Mouse (Mus musculus) hindbrain, postnatal 0 days (tissue): Measurements from ENCODE around the gene Dbi. TPM values are rescaled to one million over a fixed set of nuclear protein-coding genes. Genes with fewer than 3 reads are reported as not detected.
A peak's percentile ranks its signal among the peaks of the same experiment; 100 is the strongest.

ENCODE experiments used
- ATAC-seq: fragments of 200-750 bp; cut with Nextera tagmentation; 2 replicates; pipeline ENCODE4 v1.8.0; 2017; ENCODE audit warnings: mild to moderate bottlenecking, moderate TSS enrichment, moderate library complexity
- DNase-seq: peaks from one replicate; pipeline ENCODE4 v3.0.0-alpha.2; 2015; ENCODE audit warnings: low spot score
- H3K27ac ChIP-seq: fragments of 300-500 bp; sonication (generic); 2 replicates; pipeline ENCODE4 v1.5.1; 2014; ENCODE audit warnings: mild to moderate bottlenecking
- H3K27me3 ChIP-seq: fragments of 300-500 bp; sonication (generic); 2 replicates; pipeline ENCODE4 v1.6.1; 2014; ENCODE audit warnings: low read length, mixed read lengths; ENCODE audit not compliant: insufficient read depth
- H3K36me3 ChIP-seq: fragments of 300-500 bp; sonication (generic); 2 replicates; pipeline ENCODE4 v1.6.1; 2014; ENCODE audit warnings: low read length, mixed read lengths; ENCODE audit not compliant: insufficient read depth
- H3K4me1 ChIP-seq: fragments of 300-500 bp; sonication (generic); 2 replicates; pipeline ENCODE4 v1.6.1; 2014; ENCODE audit warnings: antibody characterized with exemption, low read length, mixed read lengths; ENCODE audit not compliant: insufficient read depth
- H3K4me2 ChIP-seq: fragments of 300-500 bp; sonication (generic); 2 replicates; pipeline ENCODE4 v1.6.1; 2014; ENCODE audit warnings: low read depth, mild to moderate bottlenecking, low read length, moderate library complexity, mixed read lengths
- H3K4me3 ChIP-seq: fragments of 300-500 bp; sonication (generic); 2 replicates; pipeline ENCODE4 v1.5.1; 2014; ENCODE audit warnings: low read length
- H3K9ac ChIP-seq: fragments of 300-500 bp; sonication (generic); replicated peaks from 2 replicates; pipeline ENCODE4 v1.6.1; 2014; ENCODE audit warnings: mild to moderate bottlenecking, low read length, moderate library complexity, mixed read lengths
- H3K9me3 ChIP-seq: fragments of 300-500 bp; sonication (generic); 2 replicates; pipeline ENCODE4 v1.6.1; 2016; ENCODE audit warnings: low read length, mixed read lengths
- CTCF ChIP-seq: IDR thresholded peaks from 2 replicates; pipeline ENCODE4 v1.5.1; 2016; ENCODE audit warnings: antibody characterized with exemption, control low read depth, low read depth
- WGBS: fragments of 180-500 bp; shearing (Covaris S2); extraction: QIAGEN DNeasy Blood & Tissue Kit; methylation state at CpG from one replicate; pipeline ENCODE4 v1.1.7; 2014; 5-methylcytosine and 5-hydroxymethylcytosine counted together
- polyA plus RNA-seq: library from polyadenylated mRNA; unstranded; fragments of >200 nt; fragmentation: Nextera tagmentation; extraction: Ambion mirVana; gene quantifications from 2 replicates; pipeline ENCODE4 v1.2.1, GENCODE M21; 2015
- total RNA-seq: library from RNA; depleted of rRNA; stranded (reverse); fragments of >200 nt; gene quantifications from 2 replicates; pipeline ENCODE4 v1.2.3, GENCODE M21; 2014; rRNA removed

Gene Dbi
- total RNA-seq: 529 and 602 TPM in 2 replicates
- polyA plus RNA-seq: 2,773 and 3,206 TPM in 2 replicates

DNA sequence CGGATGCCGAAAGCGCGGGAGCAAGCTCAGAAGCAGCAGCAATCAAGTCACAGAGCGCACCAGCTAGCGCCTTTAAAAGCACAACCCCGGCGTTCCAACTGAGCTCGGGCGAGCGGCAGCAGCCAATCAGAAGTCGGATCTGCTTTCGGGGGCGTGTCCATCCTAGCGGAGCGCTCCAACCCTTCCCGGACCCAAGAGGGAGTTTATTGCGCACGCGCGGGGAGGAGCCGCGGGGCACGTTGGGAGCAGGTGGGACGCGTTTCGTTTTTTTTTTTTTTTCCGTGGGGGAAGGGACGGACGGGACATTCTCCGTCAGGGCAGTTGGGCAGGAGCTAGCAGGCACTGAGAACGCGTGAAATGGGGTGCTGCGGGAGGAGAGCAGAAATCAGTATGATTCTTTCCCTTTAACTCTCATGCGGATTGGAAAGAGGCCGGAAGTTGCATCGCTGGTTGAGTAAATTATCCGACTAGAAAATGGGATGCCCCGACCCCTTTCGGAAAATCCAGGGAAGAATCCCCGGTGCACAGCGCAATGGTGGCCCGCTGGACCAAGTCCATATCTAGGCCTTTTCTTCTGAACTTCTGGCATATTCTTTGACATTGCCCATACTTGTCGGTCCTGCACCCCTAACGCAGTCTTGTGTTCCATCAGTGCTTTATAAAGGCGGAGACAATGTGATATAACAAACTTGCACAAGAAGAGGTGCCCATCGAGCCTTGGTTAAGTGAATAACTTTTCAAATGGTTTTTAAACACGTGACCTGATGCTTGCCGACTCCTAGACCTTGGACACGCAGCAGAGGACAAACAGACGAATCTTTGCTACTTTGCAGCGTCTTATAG lies at the start of gene Dbi, which contains the start of gene 3110009E18Rik:
TSS of gene Dbi (minus strand) at position 110 of the 843 bp plus-strand sequence.
TSS of gene 3110009E18Rik (plus strand) at position 219 of the 843 bp plus-strand sequence.
- peak; percentile 50 for TF ChIP-seq CTCF
- Histone ChIP-seq H3K27me3 (no peaks in the 10 kb centered on the region), H3K9ac (peak within 1 kb of the TSS; percentile 80), H3K4me3 (peak within 1 kb of the TSS; percentile 68), H3K9me3 (no peaks in the 10 kb centered on the region), H3K36me3 (no peaks in the 10 kb centered on the region), H3K4me2 (peak within 1 kb of the TSS; percentile 84), H3K27ac (peak within 1 kb of the TSS; percentile 90), H3K4me1 (peaks cover 12% of the 10 kb centered on the region; the same call in 1 of the 2 replicates)
- WGBS: 1% methylated on average over 52 of the region's 52 CpGs
- ATAC-seq (peak; percentile 94), DNase-seq (peak; percentile 100)

DNA sequence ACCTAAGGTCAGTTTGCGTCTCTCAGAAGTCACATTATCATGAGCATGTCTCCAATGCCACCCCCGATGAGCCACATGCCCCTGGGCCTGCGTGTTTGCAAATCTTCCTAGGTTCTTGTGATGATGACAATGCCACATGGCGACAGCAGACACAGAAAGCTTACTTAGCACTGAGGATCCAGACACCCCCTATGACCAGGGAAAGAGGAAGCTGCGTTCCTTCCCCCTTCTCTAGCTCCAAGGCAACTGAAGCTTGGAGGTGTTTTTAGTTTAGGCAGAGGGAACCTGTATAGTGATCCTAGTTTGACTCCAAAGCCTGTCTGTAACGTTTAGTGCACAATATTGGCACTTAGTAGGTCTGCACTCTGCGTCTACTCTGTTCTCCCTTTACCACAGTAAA lies 49.4 kb upstream of the Dbi start:
- no peaks in the 10 kb centered on the region for H3K9me3 ChIP-seq
- no peak for ATAC-seq
- H3K27me3 ChIP-seq: no peaks in the 10 kb centered on the region
- DNase-seq: no peak
- H3K27ac ChIP-seq: no peak overlapping the region
- no peaks in the 10 kb centered on the region for H3K4me1 ChIP-seq
- no peak overlapping the region for H3K9ac ChIP-seq
- no peaks in the 10 kb centered on the region for H3K36me3 ChIP-seq
- H3K4me3 ChIP-seq: no peak overlapping the region
- 84% methylated on average over 7 of the region's 7 CpGs for WGBS
- no peak overlapping the region for H3K4me2 ChIP-seq
- TF ChIP-seq CTCF: no peak

DNA sequence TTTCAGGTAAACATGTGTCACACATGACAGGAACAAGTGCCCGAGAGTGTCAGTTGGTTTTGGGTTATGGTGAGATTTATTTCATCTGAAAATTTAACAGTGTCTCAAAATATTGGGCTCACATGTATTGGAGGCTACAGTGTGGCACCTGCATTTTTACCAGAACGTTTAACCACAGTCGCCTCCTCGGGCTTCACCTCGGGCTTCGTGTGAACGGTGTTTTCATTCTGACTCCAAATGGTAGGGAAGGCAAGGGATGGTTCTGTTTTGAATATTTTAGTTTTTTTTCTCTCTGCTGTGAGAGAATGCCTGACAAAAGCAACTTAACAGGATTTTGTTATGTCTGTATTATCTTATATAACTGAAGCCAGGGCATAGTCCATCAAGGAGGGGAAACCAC lies 47.8 kb upstream of the Dbi start:
- TF ChIP-seq CTCF: no peak
- Histone ChIP-seq H3K27ac (no peak overlapping the region), H3K4me3 (no peak overlapping the region), H3K4me1 (no peaks in the 10 kb centered on the region), H3K36me3 (no peaks in the 10 kb centered on the region), H3K9me3 (no peaks in the 10 kb centered on the region), H3K9ac (no peak overlapping the region), H3K27me3 (no peaks in the 10 kb centered on the region), H3K4me2 (no peak overlapping the region)
- no peak for DNase-seq
- 89% methylated on average over 7 of the region's 7 CpGs for WGBS
- no peak for ATAC-seq

DNA sequence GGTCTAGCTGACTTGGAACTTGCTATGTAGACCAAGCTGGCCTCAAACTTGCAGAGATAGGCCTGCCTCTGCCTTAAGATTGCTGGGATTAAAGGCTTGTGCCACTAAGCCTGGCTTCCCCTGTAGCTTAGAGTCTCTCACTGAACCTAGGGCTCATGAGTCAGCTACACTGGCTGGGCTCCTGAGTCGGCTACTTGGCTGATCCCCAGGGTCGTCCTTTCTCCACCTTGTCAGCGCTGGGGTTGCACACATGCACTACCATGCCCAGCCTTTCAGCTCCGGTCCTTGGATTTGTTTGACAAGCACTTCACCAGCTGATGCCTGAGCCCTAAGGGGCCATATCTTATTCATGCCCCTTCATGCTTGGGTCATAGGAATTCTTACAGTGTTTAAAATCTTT lies 47.1 kb upstream of the Dbi start:
- no peak for TF ChIP-seq CTCF
- 71% methylated on average over 4 of the region's 4 CpGs for WGBS
- ATAC-seq: no peak
- H3K36me3 ChIP-seq: no peaks in the 10 kb centered on the region
- no peak overlapping the region for H3K4me3 ChIP-seq
- no peak overlapping the region for H3K9ac ChIP-seq
- H3K27ac ChIP-seq: no peak overlapping the region
- no peaks in the 10 kb centered on the region for H3K9me3 ChIP-seq
- no peak overlapping the region for H3K4me2 ChIP-seq
- H3K4me1 ChIP-seq: no peaks in the 10 kb centered on the region
- no peak for DNase-seq
- H3K27me3 ChIP-seq: no peaks in the 10 kb centered on the region

DNA sequence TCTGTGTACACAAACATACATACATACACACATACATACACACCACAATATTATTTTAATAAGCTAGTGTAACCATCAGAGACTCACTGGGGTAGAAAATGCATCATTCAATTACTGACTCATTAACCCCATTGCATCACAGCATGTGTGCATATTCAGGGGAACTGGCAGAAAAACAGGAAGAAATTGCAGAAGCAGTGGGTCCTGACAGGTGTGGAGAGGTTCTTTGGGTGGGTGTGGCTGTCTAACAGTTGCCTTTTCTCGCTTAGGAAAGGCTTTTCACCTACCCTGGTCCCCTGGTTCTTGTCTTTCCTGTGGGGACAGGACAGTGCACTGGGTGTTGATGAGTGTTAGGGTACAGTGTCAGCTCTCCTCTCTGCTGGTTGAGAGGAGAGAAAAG lies 41.7 kb upstream of the Dbi start:
- DNase-seq (no peak), ATAC-seq (no peak)
- H3K27me3 ChIP-seq: no peaks in the 10 kb centered on the region
- WGBS: 57% methylated on average over 1 of the region's 1 CpGs
- no peaks in the 10 kb centered on the region for H3K4me1 ChIP-seq
- H3K9ac ChIP-seq: no peak overlapping the region
- H3K27ac ChIP-seq: no peak overlapping the region
- no peak overlapping the region for H3K4me3 ChIP-seq
- no peaks in the 10 kb centered on the region for H3K36me3 ChIP-seq
- H3K4me2 ChIP-seq: no peak overlapping the region
- H3K9me3 ChIP-seq: no peaks in the 10 kb centered on the region
- TF ChIP-seq CTCF: no peak

DNA sequence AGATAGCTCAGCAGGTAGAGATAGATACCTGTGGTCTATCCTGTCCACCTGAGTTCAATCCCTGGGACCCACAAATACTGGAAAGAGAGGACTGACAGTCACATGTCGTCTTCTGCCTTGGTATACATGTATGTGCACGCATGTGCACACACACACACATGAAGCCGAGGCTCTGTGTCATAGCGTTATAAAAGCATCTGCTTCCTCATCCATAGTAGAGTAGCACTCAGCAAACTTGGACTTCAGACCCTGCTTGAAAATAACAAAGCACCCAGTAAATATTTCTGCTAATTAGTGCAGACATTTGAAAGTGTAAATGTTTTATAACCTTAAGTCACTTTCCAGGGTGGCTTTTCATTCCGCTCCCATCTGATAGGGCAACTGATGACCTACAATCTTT lies 40.6 kb upstream of the Dbi start:
- no peak for DNase-seq
- H3K27me3 ChIP-seq: no peaks in the 10 kb centered on the region
- 92% methylated on average over 5 of the region's 5 CpGs for WGBS
- no peak overlapping the region for H3K4me3 ChIP-seq
- TF ChIP-seq CTCF: no peak
- no peak overlapping the region for H3K27ac ChIP-seq
- H3K4me1 ChIP-seq: no peaks in the 10 kb centered on the region
- H3K9ac ChIP-seq: no peak overlapping the region
- H3K36me3 ChIP-seq: no peaks in the 10 kb centered on the region
- H3K4me2 ChIP-seq: no peak overlapping the region
- no peaks in the 10 kb centered on the region for H3K9me3 ChIP-seq
- ATAC-seq: no peak
